Mouse (Mus musculus) myocyte (in vitro differentiated cells): ENCODE results near the gene Lax1.

ENCODE experiments used
- CEBPB ChIP-seq: IDR thresholded peaks from 2 replicates; pipeline ENCODE4 v1.6.1; 2011; ENCODE audit warnings: mild to moderate bottlenecking, moderate library complexity; ENCODE audit not compliant: poor library complexity, insufficient read depth, severe bottlenecking
- E2F4 ChIP-seq: IDR thresholded peaks from one replicate; pipeline ENCODE4 v1.6.1; 2011; ENCODE audit warnings: mild to moderate bottlenecking, control low read depth, moderate library complexity; ENCODE audit not compliant: insufficient read depth
- MYOD1 ChIP-seq, 3 experiments: IDR thresholded peaks; one replicate each; pipeline ENCODE4 v1.6.1; 2011; ENCODE audit warnings: control low read depth in 2 of 3, low read depth in 2 of 3, mild to moderate bottlenecking in 2 of 3, moderate library complexity in 1 of 3; ENCODE audit not compliant: insufficient read length in 2 of 3, control insufficient read depth in 1 of 3
- MYOG ChIP-seq, 3 experiments: IDR thresholded peaks; one replicate each; pipeline ENCODE4 v1.6.1; 2011; ENCODE audit warnings: control low read depth in 2 of 3, low read depth in 2 of 3, mild to moderate bottlenecking in 2 of 3; ENCODE audit not compliant: insufficient read length in 2 of 3, control insufficient read depth in 1 of 3, insufficient read depth in 1 of 3
- POLR2A ChIP-seq: IDR thresholded peaks from one replicate; pipeline ENCODE4 v1.6.1; 2011; ENCODE audit warnings: low read depth, mild to moderate bottlenecking, control low read depth, moderate library complexity; ENCODE audit not compliant: insufficient read length

- no peak for TF ChIP-seq E2F4
- TF ChIP-seq MYOD1 (IDR thresholded peaks at IDR 0.05; ENCODE audit: control insufficient read depth in 1 of 3, insufficient read length in 2 of 3, low read depth in 2 of 3), result no peak
- no peak for TF ChIP-seq POLR2A
- no peak for TF ChIP-seq MYOG (IDR thresholded peaks at IDR 0.05; ENCODE audit: control insufficient read depth in 1 of 3, insufficient read depth in 1 of 3, insufficient read length in 2 of 3, low read depth in 2 of 3)
- no peak for TF ChIP-seq CEBPB
Observed at GRCm38 (mm10) chr1:133710895-133711294, 21.0 kb upstream of the Lax1 start.
